Mouse (Mus musculus) olfactory bulb, adult 2 months (tissue): Measurements from ENCODE around the gene Gm20509.

Experiments
- CTCF ChIP-seq: fragments of 200-500 bp; IDR thresholded peaks from 2 replicates; pipeline ENCODE4 v1.5.1; 2012; ENCODE audit warnings: low read depth, mild to moderate bottlenecking, low read length, moderate library complexity; ENCODE audit not compliant: insufficient read depth
- POLR2A ChIP-seq: fragments of 200-500 bp; IDR thresholded peaks from 2 replicates; pipeline ENCODE4 v1.6.1; 2012; ENCODE audit warnings: mild to moderate bottlenecking, low read depth, low read length, moderate library complexity; ENCODE audit not compliant: insufficient read depth

GRCm38 (mm10) chr9:73125043-73125570, 22.8 kb downstream of the Gm20509 start:
- TF ChIP-seq CTCF = no peak
- no peak for TF ChIP-seq POLR2A
